Mouse (Mus musculus): ENCODE measurements around the gene Brsk2. TPM values are rescaled to one million over a fixed set of nuclear protein-coding genes. Genes with fewer than 3 reads are reported as not detected.

Gene Brsk2
- polyA plus RNA-seq (2014; fragmentation: Illumina TruSeq; extraction: RNeasy Lipid Tissue Mini Kit (QIAGEN cat#74804); ENCODE audit: low read depth, low replicate concordance) = 1.3 TPM

GRCm38 (mm10) chr7:141948906-141949798 lies at the start of gene Brsk2:
Brsk2 (plus strand) TSS chr7:141949751.

DNA sequence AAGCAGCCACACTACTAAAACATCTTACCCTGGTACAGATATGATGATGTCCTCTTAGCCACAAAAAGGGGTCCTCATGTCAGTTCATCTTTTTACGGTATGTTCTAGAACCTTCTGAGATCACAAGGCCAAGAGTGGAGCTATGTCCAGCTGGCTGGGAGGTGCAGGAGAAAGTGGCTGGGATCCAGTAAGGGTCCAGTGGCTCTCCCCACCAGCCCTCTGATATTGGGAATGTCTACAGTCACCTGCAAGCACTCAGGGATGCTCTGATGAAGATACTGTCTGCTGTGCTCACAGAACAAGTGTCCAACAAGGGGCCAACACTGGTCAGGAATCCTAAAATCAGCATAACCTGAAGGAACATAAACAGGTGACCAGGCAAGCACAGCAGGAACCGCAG lies 31.1 kb upstream of the Brsk2 start, which contains the start of gene Tollip:
Gene Tollip, minus strand, starts transcription at position 101 of the 400 bp plus-strand sequence.

Other genes starting within 250 kb of the Brsk2 start
- not detected for gene Muc5ac, start 160.8 kb upstream of the Brsk2 start, polyA plus RNA-seq (2014; fragmentation: Illumina TruSeq; extraction: RNeasy Lipid Tissue Mini Kit (QIAGEN cat#74804); ENCODE audit: low read depth, low replicate concordance)
- gene Muc5b, start 110.7 kb upstream of the Brsk2 start, polyA plus RNA-seq (2014; fragmentation: Illumina TruSeq; extraction: RNeasy Lipid Tissue Mini Kit (QIAGEN cat#74804); ENCODE audit: low read depth, low replicate concordance) = 66.0 TPM
- 61.8 TPM for gene Tollip, start 31.2 kb upstream of the Brsk2 start, polyA plus RNA-seq (2014; fragmentation: Illumina TruSeq; extraction: RNeasy Lipid Tissue Mini Kit (QIAGEN cat#74804); ENCODE audit: low read depth, low replicate concordance)
- 41.4 TPM for gene Mob2, start 111.3 kb downstream of the Brsk2 start, polyA plus RNA-seq (2014; fragmentation: Illumina TruSeq; extraction: RNeasy Lipid Tissue Mini Kit (QIAGEN cat#74804); ENCODE audit: low read depth, low replicate concordance)
- gene Dusp8, start 146.1 kb downstream of the Brsk2 start, polyA plus RNA-seq (2014; fragmentation: Illumina TruSeq; extraction: RNeasy Lipid Tissue Mini Kit (QIAGEN cat#74804); ENCODE audit: low read depth, low replicate concordance) = 7.1 TPM
- not detected for gene Gm45618, start 171.0 kb downstream of the Brsk2 start, polyA plus RNA-seq (2014; fragmentation: Illumina TruSeq; extraction: RNeasy Lipid Tissue Mini Kit (QIAGEN cat#74804); ENCODE audit: low read depth, low replicate concordance)
- not detected for gene Gm39115, start 186.3 kb downstream of the Brsk2 start, polyA plus RNA-seq (2014; fragmentation: Illumina TruSeq; extraction: RNeasy Lipid Tissue Mini Kit (QIAGEN cat#74804); ENCODE audit: low read depth, low replicate concordance)
- gene Gm45337, start 194.9 kb downstream of the Brsk2 start, polyA plus RNA-seq (2014; fragmentation: Illumina TruSeq; extraction: RNeasy Lipid Tissue Mini Kit (QIAGEN cat#74804); ENCODE audit: low read depth, low replicate concordance) = not detected
- gene Gm29735, start 207.4 kb downstream of the Brsk2 start, polyA plus RNA-seq (2014; fragmentation: Illumina TruSeq; extraction: RNeasy Lipid Tissue Mini Kit (QIAGEN cat#74804); ENCODE audit: low read depth, low replicate concordance) = not detected
- gene Gm4553, start 216.0 kb downstream of the Brsk2 start, polyA plus RNA-seq (2014; fragmentation: Illumina TruSeq; extraction: RNeasy Lipid Tissue Mini Kit (QIAGEN cat#74804); ENCODE audit: low read depth, low replicate concordance) = not detected
- gene Krtap5-2, start 226.3 kb downstream of the Brsk2 start, polyA plus RNA-seq (2014; fragmentation: Illumina TruSeq; extraction: RNeasy Lipid Tissue Mini Kit (QIAGEN cat#74804); ENCODE audit: low read depth, low replicate concordance) = not detected
- not detected for gene Gm10153, start 240.6 kb downstream of the Brsk2 start, polyA plus RNA-seq (2014; fragmentation: Illumina TruSeq; extraction: RNeasy Lipid Tissue Mini Kit (QIAGEN cat#74804); ENCODE audit: low read depth, low replicate concordance)